Comparison of ENCODE assay signal across 8 mouse cellular contexts in genomic region chr8:112348323-112348722, GRCm38 (mm10).
DNase-seq lines count a peak whose midpoint lies in the region; ATAC-seq and TF ChIP-seq lines count a peak whose summit lies in the region.

No protein-coding gene starts in this region.

- H3K9ac ChIP-seq in embryonic facial prominence, embryonic 15.5 days = no peak overlapping the region
- no peak overlapping the region for H3K9ac ChIP-seq in limb, embryonic 12.5 days (replicated peaks)
- no peak overlapping the region for H3K9ac ChIP-seq in liver, embryonic 12.5 days

- no peaks in the 10 kb centered on the region for H3K9me3 ChIP-seq in embryonic facial prominence, embryonic 15.5 days (replicated peaks)
- no peaks in the 10 kb centered on the region for H3K9me3 ChIP-seq in limb, embryonic 12.5 days
- 0 out of 2 replicates have a peak, but pooled peaks cover 9% of the 10 kb centered on the region for H3K9me3 ChIP-seq in liver, embryonic 12.5 days (replicated peaks)

- no peak for TF ChIP-seq POLR2A in kidney, adult 2 months (IDR thresholded peaks at IDR 0.05; ENCODE audit: low read depth, low read length)

- WGBS in embryonic facial prominence, embryonic 15.5 days = 22% methylated on average over 5 of the region's 5 CpGs
- 33% methylated on average over 5 of the region's 5 CpGs for WGBS in limb, embryonic 12.5 days
- 40% methylated on average over 5 of the region's 5 CpGs for WGBS in liver, embryonic 12.5 days (ENCODE audit: insufficient replicate concordance)
- 35% methylated on average over 5 of the region's 5 CpGs for WGBS in kidney, adult 2 months

- no peak for ATAC-seq in embryonic facial prominence, embryonic 15.5 days (ENCODE audit: insufficient number of reproducible peaks, low FRiP score, low TSS enrichment, low read depth)
- ATAC-seq in limb, embryonic 12.5 days (ENCODE audit: insufficient number of reproducible peaks, insufficient read depth, low FRiP score, low TSS enrichment, low read depth) = no peak
- no peak for ATAC-seq in liver, embryonic 12.5 days

- H3K4me3 ChIP-seq in embryonic facial prominence, embryonic 15.5 days (replicated peaks) = no peak overlapping the region
- H3K4me3 ChIP-seq in limb, embryonic 12.5 days (replicated peaks) = no peak overlapping the region
- H3K4me3 ChIP-seq in liver, embryonic 12.5 days = no peak overlapping the region
- H3K4me3 ChIP-seq in kidney, adult 2 months (ENCODE audit: insufficient read depth, low read depth, low read length) = no peak overlapping the region

- peak overlapping the region; percentile 8 for H3K4me2 ChIP-seq in embryonic facial prominence, embryonic 15.5 days (replicated peaks)
- H3K4me2 ChIP-seq in limb, embryonic 12.5 days = peak overlapping the region; percentile 20
- H3K4me2 ChIP-seq in liver, embryonic 12.5 days = no peak overlapping the region

- DNase-seq in right cerebral cortex, postnatal 10 days (ENCODE audit: low spot score in 2 of 2) = peak; percentile 32 to 59
- no peak for DNase-seq in right cerebral cortex, postnatal 36 days (ENCODE audit: low spot score in 2 of 2)
- DNase-seq in MN1 (ENCODE audit: low spot score) = no peak
- no peak for DNase-seq in adrenal gland, adult (ENCODE audit: inconsistent age in 2 of 2, low spot score in 1 of 2)
- no peak for DNase-seq in kidney, adult 2 months

- no peak overlapping the region for H3K27ac ChIP-seq in embryonic facial prominence, embryonic 15.5 days (replicated peaks)
- H3K27ac ChIP-seq in limb, embryonic 12.5 days = no peak overlapping the region
- no peak overlapping the region for H3K27ac ChIP-seq in liver, embryonic 12.5 days
- H3K27ac ChIP-seq in kidney, adult 2 months (ENCODE audit: insufficient read depth, low read depth, low read length) = no peak overlapping the region

- no peak for TF ChIP-seq CTCF in kidney, adult 2 months (conservative IDR thresholded peaks at IDR 0.05; ENCODE audit: insufficient read depth, insufficient read length, low read depth, low read length)

- peaks cover 2% of the 10 kb centered on the region; the same call in 1 of the 2 replicates for H3K4me1 ChIP-seq in embryonic facial prominence, embryonic 15.5 days
- peaks cover 3% of the 10 kb centered on the region; the same call in 1 of the 2 replicates for H3K4me1 ChIP-seq in limb, embryonic 12.5 days (replicated peaks)
- no peaks in the 10 kb centered on the region for H3K4me1 ChIP-seq in liver, embryonic 12.5 days
- no peaks in the 10 kb centered on the region for H3K4me1 ChIP-seq in kidney, adult 2 months (ENCODE audit: control insufficient read depth, insufficient read depth, low read length)

- H3K36me3 ChIP-seq in embryonic facial prominence, embryonic 15.5 days = no peaks in the 10 kb centered on the region
- no peaks in the 10 kb centered on the region for H3K36me3 ChIP-seq in limb, embryonic 12.5 days
- H3K36me3 ChIP-seq in liver, embryonic 12.5 days = no peaks in the 10 kb centered on the region
- H3K36me3 ChIP-seq in kidney, adult 2 months (ENCODE audit: control insufficient read depth, insufficient read depth, low read length) = no peaks in the 10 kb centered on the region

- H3K27me3 ChIP-seq in embryonic facial prominence, embryonic 15.5 days = no peaks in the 10 kb centered on the region
- no peaks in the 10 kb centered on the region for H3K27me3 ChIP-seq in limb, embryonic 12.5 days
- H3K27me3 ChIP-seq in liver, embryonic 12.5 days (replicated peaks) = no peaks in the 10 kb centered on the region
- no peaks in the 10 kb centered on the region for H3K27me3 ChIP-seq in kidney, adult 2 months (replicated peaks; ENCODE audit: control insufficient read depth, insufficient read depth, low read length)

Comparison
In these comparisons a context has a peak if more than half of its experiments do, and no peak if none do; other contexts are left out.
1. DNase-seq: peak in right cerebral cortex, postnatal 10 days (2 of 2); none in right cerebral cortex, postnatal 36 days (0 of 2), MN1 (single experiment), adrenal gland, adult (0 of 2) and kidney, adult 2 months (single experiment).